Mouse (Mus musculus): ENCODE measurements around the gene Lsmem1.
"Not testable (repeated sequence)": the region's sequence is repeated elsewhere in the genome, so short reads cannot be mapped to it uniquely, and the experiment has no call there.

Lsmem1 gene

DNA sequence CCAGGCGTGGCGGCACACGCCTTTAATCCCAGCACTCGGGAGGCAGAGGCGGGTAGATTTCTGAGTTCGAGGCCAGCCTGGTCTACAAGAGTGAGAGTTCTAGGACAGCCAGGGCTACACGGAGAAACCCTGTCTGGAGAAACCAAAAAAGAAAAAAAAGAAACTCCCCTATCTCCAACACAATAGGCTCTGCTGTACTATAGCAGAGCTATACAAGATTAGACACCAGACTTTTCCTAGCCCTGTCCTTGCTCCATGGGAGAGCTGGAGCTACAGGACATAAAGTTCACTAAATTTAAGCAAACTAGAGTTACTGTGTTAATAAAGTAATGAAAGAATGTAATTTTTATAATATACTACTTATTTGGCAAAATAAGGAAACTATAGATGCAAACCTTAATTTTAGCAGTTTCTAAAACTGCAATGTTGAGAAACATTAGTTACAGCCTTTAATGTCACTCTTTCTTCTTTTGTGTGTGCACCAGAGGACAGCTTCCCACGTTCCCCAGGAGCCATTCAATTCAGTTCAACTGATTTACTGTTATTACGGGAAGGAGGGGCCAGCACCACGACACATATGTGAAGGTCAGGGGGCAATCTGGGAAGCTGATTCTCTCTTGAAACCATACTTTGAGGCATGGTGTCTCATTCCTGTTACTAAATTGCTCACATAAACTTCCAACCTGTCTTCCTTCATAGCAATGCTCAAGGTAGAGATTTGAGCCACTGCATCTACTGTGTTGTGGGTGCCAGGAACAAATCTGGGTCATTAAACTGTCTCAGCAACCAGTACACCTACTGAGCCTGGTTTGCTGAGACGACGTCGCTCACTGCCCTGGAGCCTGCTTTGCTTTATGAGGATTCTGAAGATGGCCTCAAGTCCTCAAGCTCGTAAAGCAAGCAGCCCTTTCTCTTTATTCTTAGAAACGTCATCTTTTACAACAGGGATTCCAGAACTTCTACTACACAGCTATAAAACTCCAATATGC lies 15.9 kb upstream of the Lsmem1 start:
- DNase-seq (ENCODE audit: low read depth, low spot score) = no peak

DNA sequence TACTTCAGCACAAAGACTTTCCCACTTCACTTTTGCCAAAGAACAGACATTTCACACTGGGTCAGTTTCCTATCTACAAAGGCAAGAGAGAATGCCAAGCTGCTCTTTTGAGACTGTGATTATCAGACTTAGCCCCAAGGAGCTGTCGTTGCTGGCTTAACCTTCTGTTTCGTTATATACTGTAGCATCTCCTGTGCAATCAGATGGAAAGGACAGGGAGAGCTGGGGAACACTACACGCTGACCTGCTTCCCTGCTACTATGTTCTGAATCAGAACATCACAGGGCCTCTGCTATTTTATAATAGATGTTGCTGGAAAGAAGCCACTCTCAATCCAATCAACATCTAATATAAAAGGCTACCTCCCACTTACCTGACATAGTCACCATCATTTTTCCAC lies 9.8 kb upstream of the Lsmem1 start:
- no peak for DNase-seq (ENCODE audit: low read depth, low spot score)

DNA sequence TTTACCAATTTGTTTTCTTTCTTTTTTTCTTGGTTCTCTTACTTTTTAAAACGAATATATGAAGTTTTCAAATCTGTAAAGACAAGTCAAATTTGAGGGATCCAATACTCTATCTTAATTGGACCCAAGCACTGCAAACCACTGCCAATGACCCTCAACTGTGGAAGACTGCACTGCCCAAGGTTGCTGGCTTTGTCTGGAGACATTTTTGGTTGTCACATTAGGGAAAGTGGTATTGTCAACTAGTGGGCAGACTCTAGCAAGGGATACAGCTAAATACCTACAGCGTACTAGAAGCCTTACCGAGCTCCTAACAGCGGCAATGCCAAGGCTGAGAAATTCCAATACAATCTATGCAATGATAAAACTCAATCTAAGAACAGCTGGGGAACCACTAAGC lies 8.6 kb upstream of the Lsmem1 start:
- DNase-seq (ENCODE audit: low read depth, low spot score) = no peak

DNA sequence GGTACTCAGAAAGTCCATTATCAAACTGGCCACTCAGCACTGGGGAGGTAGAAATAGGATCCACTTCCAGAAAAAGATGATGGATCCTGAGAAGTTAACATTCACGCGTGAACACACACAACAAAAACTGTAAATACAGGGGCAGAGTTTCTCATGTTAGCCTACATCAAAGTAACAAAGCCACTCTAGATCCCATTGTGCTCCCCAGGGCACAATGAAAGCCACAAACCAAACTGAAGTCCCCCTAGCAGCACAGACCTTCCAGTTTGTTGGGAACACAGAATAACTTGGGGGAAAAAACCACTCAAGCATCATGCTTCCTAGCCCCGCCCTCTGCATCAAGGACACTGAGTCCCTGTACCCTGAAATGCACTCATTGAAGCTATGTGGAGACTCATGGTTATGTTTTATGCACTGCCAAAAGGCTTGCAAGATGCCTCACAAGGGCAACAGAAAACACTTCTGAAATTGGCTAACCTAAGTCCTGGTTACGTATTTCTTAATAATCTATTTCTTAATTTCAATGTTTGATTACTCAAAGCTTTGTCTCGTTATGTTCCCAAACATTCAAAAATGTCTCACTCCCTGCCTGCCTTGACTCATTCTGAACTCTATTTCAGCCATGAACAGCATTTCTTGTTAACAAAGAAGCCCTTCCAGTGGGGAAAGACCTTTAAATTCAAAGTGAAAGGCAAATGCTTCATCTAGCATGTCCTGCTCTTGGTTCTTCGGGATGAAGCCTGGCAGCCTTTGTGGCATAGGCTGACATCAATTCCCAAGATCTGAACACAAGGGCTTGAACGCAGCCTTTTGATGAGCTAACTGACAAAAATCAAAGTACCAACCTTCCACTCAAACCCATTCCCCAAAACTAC lies 3.1 kb upstream of the Lsmem1 start:
- DNase-seq (ENCODE audit: low read depth, low spot score) = no peak

DNA sequence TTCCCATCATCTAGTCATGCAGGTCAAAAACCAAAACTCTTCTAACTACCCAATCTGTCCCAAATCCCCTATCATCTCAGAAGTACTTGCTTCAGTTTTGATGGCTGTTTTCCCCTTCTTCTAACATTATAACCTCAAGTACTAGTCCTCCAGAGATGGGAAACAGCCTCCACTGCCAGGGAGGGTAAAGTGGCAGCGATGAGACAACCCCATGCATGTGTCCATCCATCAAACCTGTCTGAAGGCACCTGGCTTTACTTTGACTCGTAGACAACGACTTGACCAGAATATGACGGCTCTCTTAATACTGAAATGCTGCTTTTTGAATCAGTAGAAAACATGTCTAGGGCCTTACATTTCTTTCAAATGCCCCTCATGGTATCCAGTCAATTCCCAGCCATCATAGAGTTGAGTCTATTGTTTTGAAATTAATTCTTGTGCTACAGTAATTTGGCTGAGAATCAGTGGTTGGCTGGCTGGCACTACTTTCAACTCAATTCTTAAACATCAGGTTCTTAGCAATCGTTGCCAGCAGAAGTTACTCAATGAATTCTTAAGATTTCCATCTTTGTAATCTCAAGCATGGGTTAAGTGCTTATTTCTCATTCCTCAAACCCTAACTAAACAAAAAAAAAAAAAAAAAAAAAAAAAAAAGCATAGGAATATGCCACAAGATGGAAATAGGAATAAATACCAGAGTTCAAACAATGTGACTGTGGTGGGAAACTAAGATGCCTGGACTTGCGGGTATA lies 1.4 kb upstream of the Lsmem1 start:
- no peak for DNase-seq (ENCODE audit: low read depth, low spot score)

DNA sequence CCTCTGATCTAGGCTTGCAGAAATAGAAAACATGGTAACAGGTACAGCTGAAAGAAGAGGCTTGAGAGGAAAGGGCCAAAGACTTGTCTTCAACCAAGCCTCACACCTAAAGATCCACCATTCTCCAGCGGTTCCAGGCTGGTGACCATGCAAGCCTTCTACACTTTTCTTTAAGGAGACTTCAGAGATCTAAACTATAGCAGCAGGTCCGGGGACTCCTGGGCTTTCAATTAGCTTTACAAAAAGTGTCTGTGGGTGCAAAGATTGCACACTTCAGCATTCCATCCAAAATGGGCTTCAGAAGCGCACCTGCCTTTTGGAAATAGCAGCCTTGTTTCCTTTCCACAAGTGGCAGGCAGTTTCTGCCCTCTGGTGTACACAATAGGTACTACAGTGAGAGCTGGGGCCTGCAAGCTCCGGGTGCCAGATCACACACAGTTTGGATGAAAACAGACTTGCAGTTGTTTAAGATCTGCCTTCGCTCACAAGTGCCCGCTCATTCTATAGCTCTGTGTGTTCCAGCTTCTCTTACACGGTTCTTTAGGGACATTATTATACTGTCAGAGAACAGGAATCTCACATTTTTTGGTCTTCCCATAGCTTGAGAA lies 609 bp upstream of the Lsmem1 start:
- DNase-seq (ENCODE audit: low read depth, low spot score) = no peak

DNA sequence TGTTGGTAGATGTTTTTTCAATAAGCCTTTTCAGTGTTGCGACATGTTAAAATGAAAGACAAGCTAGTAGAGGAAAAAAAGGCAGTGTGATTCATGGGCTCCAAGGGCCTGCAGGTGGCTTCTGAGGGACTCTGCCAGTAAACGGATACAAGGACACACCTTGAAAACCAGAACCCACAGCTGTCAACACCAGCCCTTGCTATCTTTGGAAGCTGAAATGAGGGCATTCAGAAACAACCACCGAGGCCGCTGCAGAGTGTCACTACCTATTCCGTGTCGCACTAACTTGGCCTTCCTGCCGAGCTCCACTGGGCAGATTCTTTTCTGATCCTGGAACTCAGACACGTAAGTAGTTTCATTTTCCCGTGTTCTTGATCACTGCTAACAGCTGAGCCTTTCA lies 863 bp downstream of the Lsmem1 start:
- no peak for DNase-seq (ENCODE audit: low read depth, low spot score)

DNA sequence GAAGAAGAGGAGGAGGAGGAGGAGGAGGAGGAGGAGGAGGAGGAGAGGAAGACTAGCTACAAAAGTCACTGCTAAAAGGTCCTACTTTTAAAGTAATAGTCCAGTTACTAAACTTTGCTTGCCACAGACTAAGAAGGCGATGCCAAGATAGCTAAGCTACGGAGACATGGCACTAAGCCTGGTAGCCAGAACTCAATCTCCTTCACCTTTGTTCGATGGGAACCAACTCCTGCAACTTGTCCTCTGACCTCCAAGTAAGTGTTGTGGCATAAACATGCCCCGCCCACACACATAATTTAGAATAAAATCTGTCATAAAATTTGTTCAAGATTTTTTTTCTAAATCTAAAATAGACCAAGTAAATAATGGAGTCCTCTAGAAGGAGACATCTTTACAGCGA lies 1.3 kb downstream of the Lsmem1 start:
- DNase-seq (ENCODE audit: low read depth, low spot score) = no peak

DNA sequence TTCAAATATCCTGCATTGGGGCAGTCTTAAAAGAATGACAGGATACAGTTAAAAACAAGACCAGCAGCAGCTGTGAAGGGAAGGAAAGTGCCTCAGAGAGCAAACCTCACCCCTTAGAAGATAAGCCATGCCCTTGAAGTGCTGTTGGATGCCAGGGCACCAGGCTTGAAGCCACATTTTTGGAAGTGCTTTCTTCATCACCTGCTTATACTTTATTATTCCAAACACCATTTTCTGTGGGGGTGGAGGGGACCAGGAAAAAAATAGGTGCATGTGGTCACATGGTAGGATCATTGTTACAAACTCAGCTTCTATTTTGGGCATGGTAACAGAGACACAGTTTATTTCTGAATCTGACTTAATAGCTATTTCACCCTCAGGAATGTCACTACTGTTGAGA lies 1.8 kb downstream of the Lsmem1 start:
- DNase-seq (ENCODE audit: low read depth, low spot score) = no peak

DNA sequence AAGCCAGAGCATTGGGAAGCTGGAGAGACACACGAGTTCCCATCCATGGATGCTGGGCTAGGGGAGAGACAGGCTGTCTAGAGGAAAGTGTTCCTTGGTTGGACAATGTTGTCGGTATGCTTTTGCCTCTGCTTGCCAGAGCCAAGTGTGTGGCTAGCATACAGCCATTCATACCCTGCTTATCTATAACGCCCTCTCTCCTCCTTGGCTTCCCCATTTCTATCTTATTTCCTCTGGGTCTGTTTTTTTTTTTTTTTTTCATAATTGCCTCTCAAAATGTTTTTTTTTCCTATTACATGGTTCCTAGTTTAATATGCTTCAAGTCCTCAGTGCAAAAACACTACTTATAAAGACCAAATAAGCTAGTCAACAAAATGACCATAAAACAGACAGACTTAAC lies 13.8 kb downstream of the Lsmem1 start:
- DNase-seq (ENCODE audit: low read depth, low spot score) = no peak

DNA sequence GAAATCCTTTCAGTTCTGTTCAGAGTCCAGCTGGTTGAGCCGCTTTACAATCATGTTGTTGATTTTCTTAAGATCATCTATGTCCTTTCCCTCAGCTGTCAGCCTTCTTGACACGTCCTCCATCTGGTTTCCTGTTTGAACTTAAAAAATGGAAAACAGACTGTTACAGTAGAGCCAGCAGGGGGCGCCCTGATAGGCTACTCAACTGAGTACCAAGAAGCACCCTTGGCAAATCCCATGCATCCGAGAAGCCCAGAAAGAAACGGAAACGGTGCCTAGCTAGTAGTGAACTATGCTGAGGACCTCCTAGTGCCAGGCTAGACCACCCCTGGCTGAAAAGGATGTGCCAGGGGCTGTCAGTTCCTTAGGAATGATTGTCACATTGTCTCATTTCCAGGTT lies 22.2 kb downstream of the Lsmem1 start:
- no peak for DNase-seq (ENCODE audit: low read depth, low spot score)

DNA sequence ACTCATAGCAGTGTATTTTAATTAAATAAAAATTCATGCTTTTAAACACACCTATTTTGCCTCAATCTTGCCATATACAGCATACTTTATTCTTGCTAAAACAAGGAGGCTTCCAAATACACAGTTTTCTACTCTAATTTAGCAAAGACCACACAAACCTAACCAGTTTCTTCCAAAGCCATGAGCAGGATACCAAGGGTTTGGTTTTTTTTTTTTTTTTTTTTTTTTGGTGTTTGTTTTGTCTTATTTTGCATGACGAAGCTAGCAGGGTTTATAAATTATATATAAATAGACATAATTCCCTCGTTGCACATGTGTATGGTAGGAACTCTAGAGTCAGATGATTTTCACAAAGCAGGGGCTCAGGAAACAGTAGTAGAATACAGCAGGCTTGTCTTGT lies 23.1 kb downstream of the Lsmem1 start:
- no peak for DNase-seq (ENCODE audit: low read depth, low spot score)

DNA sequence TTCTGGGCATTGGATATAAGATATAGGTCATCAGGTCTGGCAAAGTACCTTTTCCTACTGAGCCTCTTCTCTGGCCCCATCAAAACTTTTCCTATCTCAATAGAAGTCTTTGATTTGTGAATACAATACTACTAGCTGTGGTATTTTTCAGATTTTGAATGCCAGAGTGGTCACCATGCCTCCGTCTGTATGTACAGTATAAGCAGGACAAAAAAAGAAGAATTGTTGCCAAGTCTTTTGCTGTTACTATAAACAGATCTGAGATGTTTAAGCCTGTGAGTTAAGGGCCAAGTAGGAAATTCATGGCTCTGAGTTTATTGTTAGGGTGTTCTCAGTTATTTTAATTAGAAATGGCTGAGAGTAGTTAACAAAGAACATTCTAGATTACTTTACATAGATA lies 24.1 kb downstream of the Lsmem1 start:
- DNase-seq (ENCODE audit: low read depth, low spot score) = not testable (repeated sequence)

DNA sequence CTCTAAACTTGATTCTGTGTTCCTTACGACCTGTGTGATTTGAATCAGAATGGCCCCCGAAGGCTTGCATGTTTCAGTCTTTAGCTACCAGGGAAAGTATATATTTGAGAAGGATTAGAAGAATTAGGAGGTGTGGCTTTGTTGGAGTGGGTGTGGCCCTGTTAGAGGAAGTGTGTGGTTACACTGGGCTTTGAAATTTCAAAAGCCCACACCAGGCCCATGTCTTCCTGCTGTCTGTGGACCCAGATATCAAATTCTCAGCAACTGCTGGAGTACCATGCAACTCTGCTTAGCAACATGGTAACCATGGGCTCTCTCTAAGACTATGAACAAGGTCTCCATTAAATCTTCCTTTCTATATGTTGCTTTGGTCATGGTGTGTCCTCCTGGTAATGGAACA lies 27.7 kb downstream of the Lsmem1 start:
- no peak for DNase-seq (ENCODE audit: low read depth, low spot score)

DNA sequence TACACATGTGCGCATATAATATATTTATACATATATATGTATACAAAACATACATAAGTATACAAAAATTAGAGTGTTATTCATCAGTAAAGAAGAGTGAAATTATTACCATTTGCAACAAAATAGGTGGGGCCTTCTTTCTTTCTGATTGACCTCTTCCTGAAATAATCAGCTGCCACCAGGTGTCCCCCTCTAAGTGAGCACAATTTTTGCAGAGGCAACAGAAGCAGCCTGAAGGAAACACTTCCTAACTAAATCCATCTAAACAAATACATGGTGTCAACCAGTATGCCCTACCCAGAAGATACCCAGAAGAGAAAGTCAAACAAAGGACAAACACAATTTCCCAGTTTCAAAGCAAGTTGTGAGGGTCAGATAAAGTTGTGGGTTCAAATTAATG lies 29.6 kb downstream of the Lsmem1 start:
- no peak for DNase-seq (ENCODE audit: low read depth, low spot score)

DNA sequence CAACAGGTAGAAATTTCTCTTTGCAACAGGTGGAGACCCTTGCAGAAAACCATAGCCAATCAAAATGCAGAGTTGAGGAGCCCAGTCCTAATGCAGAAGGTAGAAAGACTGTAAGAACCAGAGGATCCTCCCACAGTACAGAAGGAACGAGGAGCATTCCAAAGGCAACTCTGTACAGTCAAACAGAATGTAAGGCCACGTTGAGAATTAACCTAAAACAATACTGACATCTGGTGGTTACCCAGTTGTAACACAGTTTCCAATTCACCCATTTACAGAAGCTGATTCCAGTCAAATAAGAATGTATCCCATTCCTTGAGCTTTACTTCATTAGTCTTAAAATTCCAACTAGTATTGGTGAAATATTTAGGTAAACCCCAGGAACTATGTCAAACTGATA lies 34.7 kb downstream of the Lsmem1 start:
- peak; percentile 26 for DNase-seq (ENCODE audit: low read depth, low spot score)

DNA sequence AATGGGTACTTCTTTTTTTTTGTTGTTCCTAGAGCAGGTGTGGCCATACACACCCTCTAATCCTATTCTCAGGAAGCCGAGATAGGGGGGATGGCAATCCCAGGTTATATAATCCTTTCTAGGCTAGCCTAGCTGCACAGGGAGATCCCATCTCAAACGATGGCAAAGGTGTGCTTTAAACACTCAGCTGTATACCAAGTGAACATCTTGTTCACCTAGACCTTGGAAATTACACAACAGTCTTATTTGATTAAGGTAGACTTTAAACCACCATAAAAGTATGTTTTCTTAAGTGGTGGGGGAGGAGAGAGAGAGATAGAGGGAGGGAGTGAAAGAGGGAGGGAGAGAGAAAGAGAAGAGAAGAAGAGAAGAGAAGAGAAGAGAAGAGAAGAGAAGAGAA lies 38.5 kb downstream of the Lsmem1 start:
- DNase-seq (ENCODE audit: low read depth, low spot score) = no peak

DNA sequence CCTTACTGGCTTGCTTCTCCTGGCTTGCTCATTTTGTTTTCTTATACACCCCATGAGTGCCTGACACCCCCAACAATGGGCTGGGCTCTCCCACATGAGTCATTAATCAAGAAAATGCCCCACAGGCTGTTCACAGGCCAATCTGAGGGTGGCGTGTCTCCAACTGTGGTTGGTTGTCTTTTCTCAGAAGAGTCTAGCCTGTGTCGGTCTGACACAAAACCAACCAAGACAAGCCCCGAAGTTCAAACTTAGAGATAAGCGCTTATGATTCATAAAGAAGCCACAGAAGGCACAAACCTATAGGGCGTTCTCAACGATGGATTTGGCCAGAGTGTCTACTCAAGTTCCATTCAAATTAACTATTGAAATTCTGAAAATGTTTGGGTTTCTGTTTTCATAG lies 45.1 kb downstream of the Lsmem1 start:
- DNase-seq (ENCODE audit: low read depth, low spot score) = no peak

DNA sequence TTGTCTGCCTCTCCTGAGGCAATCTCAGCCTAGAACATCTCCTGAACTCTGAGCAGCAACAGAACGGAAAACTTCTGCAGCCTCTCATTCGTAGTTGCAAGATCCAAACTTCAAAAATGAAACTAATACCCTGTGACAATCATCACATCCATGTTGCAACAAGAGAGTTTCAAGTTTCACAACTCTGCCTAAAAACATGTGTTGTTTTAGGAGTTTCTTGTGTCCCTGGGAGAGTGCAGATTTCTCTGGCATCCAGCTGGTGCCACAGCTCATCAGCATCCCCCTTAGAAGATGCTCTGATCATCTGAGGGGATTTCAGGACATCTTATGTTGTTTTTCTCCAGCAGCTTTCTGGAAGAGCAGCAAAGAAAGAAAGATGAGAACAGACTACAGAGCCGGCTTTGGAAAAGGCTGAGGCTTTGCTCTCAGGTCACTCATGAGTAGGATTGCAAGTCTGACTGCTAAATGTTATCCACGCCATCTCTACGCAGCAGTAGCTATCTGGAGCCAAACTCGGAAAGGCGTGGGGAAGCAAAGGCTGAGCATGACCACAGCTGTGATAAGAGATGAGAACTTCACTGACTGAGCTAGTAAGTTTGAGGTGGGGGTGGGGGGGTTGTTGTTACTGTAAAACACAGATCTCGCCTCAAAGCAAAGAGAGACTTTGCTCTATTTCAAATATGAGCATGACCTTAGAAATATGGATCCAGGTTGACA lies 46.8 kb downstream of the Lsmem1 start:
- DNase-seq (ENCODE audit: low read depth, low spot score) = no peak

DNA sequence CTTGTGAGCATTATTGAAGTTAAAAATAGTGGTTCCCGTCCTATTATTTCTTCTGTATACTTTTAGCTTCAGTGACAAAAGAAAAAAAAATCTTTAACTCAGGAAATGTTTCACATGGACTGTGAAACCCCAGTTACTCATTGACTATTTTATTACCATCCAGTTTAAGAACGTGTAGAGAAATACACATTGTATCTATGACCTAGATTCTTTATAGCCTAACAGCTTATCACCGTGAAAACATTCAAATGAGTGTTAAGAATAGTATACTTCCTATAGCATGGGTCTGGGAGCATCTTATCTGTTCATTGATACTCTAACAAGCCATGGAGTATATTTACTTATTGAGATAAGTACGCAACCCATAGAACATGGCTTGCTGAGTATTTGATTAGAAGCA lies 52.0 kb downstream of the Lsmem1 start:
- no peak for DNase-seq (ENCODE audit: low read depth, low spot score)

DNA sequence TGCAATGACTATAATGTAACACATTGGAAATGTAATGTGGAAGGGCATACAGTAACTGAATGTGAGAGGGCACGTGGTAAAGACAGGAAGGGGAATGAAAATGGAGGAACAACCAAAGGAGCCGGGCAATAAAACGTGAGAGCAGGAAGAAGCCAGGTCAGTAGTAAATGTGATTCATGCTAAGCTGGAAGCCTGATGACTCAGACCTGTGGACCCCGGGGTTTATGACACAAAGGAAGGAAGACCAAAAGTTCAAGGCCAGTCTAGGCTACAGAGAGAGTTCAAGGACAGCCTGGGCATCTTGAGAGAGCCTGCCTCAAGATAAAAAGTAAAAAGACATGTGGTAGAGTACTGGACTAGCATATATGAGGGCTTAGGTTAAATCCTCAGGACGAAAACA lies 52.8 kb downstream of the Lsmem1 start:
- DNase-seq (ENCODE audit: low read depth, low spot score) = no peak
